Mouse (Mus musculus) cerebellum, adult 2 months (tissue): ENCODE data around the gene Cnnm2.
"Not testable (repeated sequence)": the region's sequence is repeated elsewhere in the genome, so short reads cannot be mapped to it uniquely, and the experiment has no call there.

Experiments
- CTCF ChIP-seq: fragments of 200-500 bp; IDR thresholded peaks from 2 replicates; pipeline ENCODE4 v1.5.1; 2011; ENCODE audit warnings: low read depth, mild to moderate bottlenecking, control low read depth, low read length, moderate library complexity, borderline replicate concordance; ENCODE audit not compliant: insufficient read depth
- POLR2A ChIP-seq: fragments of 200-500 bp; IDR thresholded peaks from 2 replicates; pipeline ENCODE4 v1.6.1; 2011; ENCODE audit warnings: low read length, control low read depth, borderline replicate concordance; ENCODE audit not compliant: insufficient read depth

DNA sequence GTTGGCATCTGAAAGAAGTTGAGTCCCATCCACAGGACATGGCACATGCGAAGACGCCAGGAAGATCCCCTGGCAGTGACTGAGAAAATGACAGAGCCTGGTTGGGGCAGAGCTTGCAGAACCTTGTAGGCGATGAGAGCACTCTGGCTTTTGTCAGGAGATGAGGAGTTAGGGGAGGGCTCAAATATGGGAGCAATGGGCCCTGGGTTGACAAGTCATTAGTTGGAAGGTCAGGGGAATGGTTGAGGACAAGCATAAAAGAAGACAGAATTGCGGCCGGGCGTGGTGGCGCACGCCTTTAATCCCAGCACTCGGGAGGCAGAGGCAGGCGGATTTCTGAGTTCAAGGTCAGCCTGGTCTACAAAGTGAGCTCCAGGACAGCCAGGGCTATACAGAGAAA lies 1.5 kb upstream of the Cnnm2 start:
- not testable (repeated sequence) for TF ChIP-seq CTCF, POLR2A
